Mouse (Mus musculus) lung, embryonic 14.5 days (tissue): ENCODE measurements around the gene Bmp2k. TPM values are rescaled to one million over a fixed set of nuclear protein-coding genes. Genes with fewer than 3 reads are reported as not detected.

Experiments used
- ATAC-seq: fragments of 200-750 bp; cut with Nextera tagmentation; 2 replicates; pipeline ENCODE4 v1.8.0; 2017; ENCODE audit warnings: mild to moderate bottlenecking, moderate TSS enrichment, moderate library complexity; ENCODE audit not compliant: insufficient read depth
- DNase-seq: peaks from one replicate; pipeline ENCODE4 v3.0.0-alpha.2; 2015
- H3K27ac ChIP-seq: fragments of 300-500 bp; sonication (generic); 2 replicates; pipeline ENCODE4 v1.5.1; 2014; ENCODE audit warnings: low read depth, mild to moderate bottlenecking, moderate library complexity
- H3K27me3 ChIP-seq: fragments of 300-500 bp; sonication (generic); 2 replicates; pipeline ENCODE4 v1.6.1; 2014; ENCODE audit warnings: low read length, control low read depth; ENCODE audit not compliant: insufficient read depth
- H3K36me3 ChIP-seq: fragments of 300-500 bp; sonication (generic); 2 replicates; pipeline ENCODE4 v1.6.1; 2014; ENCODE audit warnings: control low read depth; ENCODE audit not compliant: insufficient read depth
- H3K4me1 ChIP-seq: fragments of 300-500 bp; sonication (generic); 2 replicates; pipeline ENCODE4 v1.6.1; 2014; ENCODE audit warnings: antibody characterized with exemption, control low read depth; ENCODE audit not compliant: insufficient read depth
- H3K4me2 ChIP-seq: fragments of 300-500 bp; sonication (generic); 2 replicates; pipeline ENCODE4 v1.6.1; 2014; ENCODE audit warnings: mild to moderate bottlenecking
- H3K4me3 ChIP-seq: fragments of 300-500 bp; sonication (generic); 2 replicates; pipeline ENCODE4 v1.5.1; 2014; ENCODE audit warnings: low read depth, low read length
- H3K9ac ChIP-seq: fragments of 300-500 bp; sonication (generic); 2 replicates; pipeline ENCODE4 v1.6.1; 2014
- H3K9me3 ChIP-seq: fragments of 300-500 bp; sonication (generic); 2 replicates; pipeline ENCODE4 v1.6.1; 2016; ENCODE audit warnings: low read depth, low read length, control low read depth
- CTCF ChIP-seq: IDR thresholded peaks from 2 replicates; pipeline ENCODE4 v1.5.1; 2016; ENCODE audit warnings: antibody characterized with exemption, low read depth
- WGBS: fragments of 180-500 bp; shearing (Covaris S2); extraction: QIAGEN DNeasy Blood & Tissue Kit; methylation state at CpG from one replicate; pipeline ENCODE4 v1.1.7; 2014; 5-methylcytosine and 5-hydroxymethylcytosine counted together
- polyA plus RNA-seq: library from polyadenylated mRNA; unstranded; fragments of >200 nt; fragmentation: Nextera tagmentation; extraction: Ambion mirVana; gene quantifications from 2 replicates; pipeline ENCODE4 v1.2.1, GENCODE M21; 2014

The Bmp2k gene
- polyA plus RNA-seq, 1 experiment from 2014 or later, result 11.0 TPM

- H3K9ac ChIP-seq, result no peak overlapping the region
- no peak for DNase-seq
- no peaks in the 10 kb centered on the region for H3K36me3 ChIP-seq
- no peaks in the 10 kb centered on the region for H3K9me3 ChIP-seq
- H3K27me3 ChIP-seq, result no peaks in the 10 kb centered on the region
- H3K4me2 ChIP-seq, result no peak overlapping the region
- no peak overlapping the region for H3K4me3 ChIP-seq
- no peak for TF ChIP-seq CTCF
- H3K4me1 ChIP-seq, result no peaks in the 10 kb centered on the region
- no peak for ATAC-seq
- whole genome bisulfite sequencing, result 84% methylated on average over 10 of the region's 10 CpGs
- no peak overlapping the region for H3K27ac ChIP-seq
Measured at GRCm38 (mm10) chr5:96954466-96955027, 42.9 kb upstream of the Bmp2k start.

DNA sequence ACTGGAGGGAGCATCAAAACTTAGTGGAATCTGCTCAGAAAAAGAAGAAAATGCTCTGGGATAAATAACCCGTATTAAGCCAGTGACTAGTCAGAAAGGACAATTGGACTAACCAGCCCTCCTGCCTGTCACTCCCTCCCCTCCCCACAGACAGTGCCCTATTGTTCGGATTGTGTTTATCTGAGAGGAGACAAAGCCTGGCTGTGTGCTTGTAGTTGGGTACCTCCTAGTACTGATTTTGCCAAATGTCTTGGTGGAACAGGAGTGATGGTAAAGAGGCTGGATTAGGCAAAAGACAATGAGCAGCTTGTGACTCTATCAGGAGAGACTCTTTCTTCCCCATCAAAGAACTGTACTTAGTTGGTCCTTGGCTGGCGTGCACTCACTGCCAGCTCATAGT is 40.6 kb upstream of the Bmp2k start:
- no peak for DNase-seq
- no peak for TF ChIP-seq CTCF
- no peak overlapping the region for H3K4me2 ChIP-seq
- H3K27me3 ChIP-seq, result no peaks in the 10 kb centered on the region
- ATAC-seq, result no peak
- H3K4me3 ChIP-seq, result no peak overlapping the region
- H3K4me1 ChIP-seq, result no peaks in the 10 kb centered on the region
- WGBS, result 68% methylated on average over 3 of the region's 3 CpGs
- no peak overlapping the region for H3K9ac ChIP-seq
- no peak overlapping the region for H3K27ac ChIP-seq
- H3K9me3 ChIP-seq, result no peaks in the 10 kb centered on the region
- no peaks in the 10 kb centered on the region for H3K36me3 ChIP-seq

- WGBS, result 37% methylated on average over 5 of the region's 5 CpGs
- Histone ChIP-seq H3K4me2 (no peak overlapping the region), H3K9ac (no peak overlapping the region), H3K4me1 (no peaks in the 10 kb centered on the region), H3K4me3 (no peak overlapping the region), H3K36me3 (no peaks in the 10 kb centered on the region), H3K9me3 (no peaks in the 10 kb centered on the region), H3K27ac (no peak overlapping the region), H3K27me3 (no peaks in the 10 kb centered on the region)
- ATAC-seq, result no peak
- peak; percentile 25 for DNase-seq
- no peak for TF ChIP-seq CTCF
Measured at GRCm38 (mm10) chr5:96961122-96961521, 36.4 kb upstream of the Bmp2k start.

GRCm38 (mm10) chr5:96961852-96962251 is 35.6 kb upstream of the Bmp2k start:
- no peak overlapping the region for H3K4me3 ChIP-seq
- no peaks in the 10 kb centered on the region for H3K9me3 ChIP-seq
- no peaks in the 10 kb centered on the region for H3K36me3 ChIP-seq
- no peak for TF ChIP-seq CTCF
- no peaks in the 10 kb centered on the region for H3K4me1 ChIP-seq
- H3K27ac ChIP-seq, result no peak overlapping the region
- no peak overlapping the region for H3K4me2 ChIP-seq
- no peaks in the 10 kb centered on the region for H3K27me3 ChIP-seq
- ATAC-seq, result no peak
- no peak for DNase-seq
- H3K9ac ChIP-seq, result no peak overlapping the region

DNA sequence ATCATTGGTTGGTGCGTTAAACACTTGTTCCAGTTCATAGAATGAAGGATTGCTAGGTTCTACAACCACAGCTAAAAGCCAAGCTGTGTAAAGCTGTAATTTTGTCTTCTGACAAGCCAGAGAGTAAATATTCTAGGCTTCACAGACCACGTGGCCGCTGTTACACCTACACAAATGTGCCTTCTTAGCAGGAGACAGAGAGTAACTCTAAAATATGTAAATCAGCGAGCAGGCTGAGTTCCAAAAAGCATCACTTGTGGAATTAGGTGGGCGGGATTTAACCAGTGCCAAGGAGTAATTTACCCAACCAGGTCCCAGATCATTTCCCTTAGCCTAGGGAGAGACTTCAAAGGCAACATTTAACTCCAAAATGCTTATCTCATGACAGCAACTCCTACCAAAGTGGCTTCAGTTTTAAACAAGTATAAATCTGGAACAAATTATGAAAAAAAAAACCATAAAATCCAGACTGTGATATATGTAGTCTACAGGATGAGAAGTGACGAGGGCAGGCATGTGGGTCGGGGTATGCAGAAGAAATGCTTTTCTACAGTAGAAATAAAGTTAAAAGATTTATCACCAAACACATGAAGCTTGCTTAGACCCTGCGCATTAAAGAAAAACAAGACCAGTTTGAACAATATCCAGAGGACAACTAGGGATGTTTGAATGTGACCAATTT is 35.1 kb upstream of the Bmp2k start:
- 57% methylated on average over 8 of the region's 8 CpGs for WGBS
- Histone ChIP-seq H3K4me3 (no peak overlapping the region), H3K27ac (no peak overlapping the region), H3K36me3 (no peaks in the 10 kb centered on the region), H3K27me3 (no peaks in the 10 kb centered on the region), H3K9ac (no peak overlapping the region), H3K9me3 (no peaks in the 10 kb centered on the region), H3K4me2 (no peak overlapping the region), H3K4me1 (no peaks in the 10 kb centered on the region)
- DNase-seq (peak; percentile 32), ATAC-seq (no peak)
- no peak for TF ChIP-seq CTCF

- H3K27ac ChIP-seq, result no peak overlapping the region
- H3K4me2 ChIP-seq, result no peak overlapping the region
- ATAC-seq, result no peak
- no peaks in the 10 kb centered on the region for H3K27me3 ChIP-seq
- no peak overlapping the region for H3K9ac ChIP-seq
- H3K4me3 ChIP-seq, result no peak overlapping the region
- no peaks in the 10 kb centered on the region for H3K9me3 ChIP-seq
- TF ChIP-seq CTCF, result no peak
- no peak for DNase-seq
- 67% methylated on average over 6 of the region's 6 CpGs for WGBS
- no peaks in the 10 kb centered on the region for H3K36me3 ChIP-seq
- H3K4me1 ChIP-seq, result no peaks in the 10 kb centered on the region
Measured at GRCm38 (mm10) chr5:96962934-96963301, 34.6 kb upstream of the Bmp2k start.

- TF ChIP-seq CTCF, result no peak
- H3K36me3 ChIP-seq, result no peaks in the 10 kb centered on the region
- peak overlapping the region; percentile 46 for H3K4me2 ChIP-seq
- H3K27ac ChIP-seq, result no peak overlapping the region
- WGBS, result 5% methylated on average over 14 of the region's 14 CpGs
- no peak overlapping the region for H3K9ac ChIP-seq
- peak; percentile 18 for DNase-seq
- H3K27me3 ChIP-seq, result no peaks in the 10 kb centered on the region
- H3K9me3 ChIP-seq, result no peaks in the 10 kb centered on the region
- no peak overlapping the region for H3K4me3 ChIP-seq
- ATAC-seq, result no peak
- H3K4me1 ChIP-seq, result no peaks in the 10 kb centered on the region
Measured at GRCm38 (mm10) chr5:96964062-96965028, 33.1 kb upstream of the Bmp2k start.
